Mouse (Mus musculus) gastrocnemius, adult 18-20 months (tissue): ENCODE data around the gene Olfr308. TPM values are rescaled to one million over a fixed set of nuclear protein-coding genes. Genes with fewer than 3 reads are reported as not detected.
"Not testable (repeated sequence)": the region's sequence is repeated elsewhere in the genome, so short reads cannot be mapped to it uniquely, and the experiment has no call there.

ENCODE experiments used
- DNase-seq: peaks from one replicate; pipeline ENCODE4 v3.0.0; 2021; ENCODE audit warnings: low spot score
- long read RNA-seq, 2 experiments: library from polyadenylated mRNA; stranded (forward); transcript quantifications; one replicate each; pipeline ENCODE4 v2.0.0; 2021
- microRNA-seq: library from miRNA; unstranded; fragments of <30 nt; microRNA quantifications from one replicate; pipeline ENCODE4 v1.2.0, GENCODE M21; 2021
- total RNA-seq, 2 experiments: library from RNA; stranded (reverse); gene quantifications; 2 replicates each; pipeline ENCODE4 v1.2.3; 2021

Olfr308 gene
- total RNA-seq, result not detected
- long read RNA-seq, experiment 1, result 0 reads
- long read RNA-seq, experiment 2, result 0 reads

- DNase-seq, result no peak
Observed at GRCm38 (mm10) chr7:86325530-86325929, at the start of gene Olfr308. TSS of gene Olfr308 (minus strand) at chr7:86325630.

DNA sequence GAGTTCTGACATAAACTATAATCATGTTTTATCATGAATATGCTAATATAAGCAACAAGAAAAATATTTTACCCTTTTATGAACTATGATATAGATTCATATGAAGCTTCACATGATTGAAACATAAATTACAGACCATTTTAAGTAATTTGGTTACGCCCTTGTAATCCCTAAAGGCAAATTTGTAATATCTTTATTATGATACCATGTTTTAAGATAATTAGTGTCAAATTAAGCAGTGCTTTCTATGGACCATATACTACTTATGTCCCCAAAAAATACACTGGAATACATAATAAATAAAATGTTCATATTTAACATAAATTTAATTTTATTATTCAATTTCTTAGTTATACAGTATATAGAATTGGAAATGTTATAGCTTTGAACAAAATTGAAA is 41.4 kb upstream of the Olfr308 start, which contains the start of gene Olfr305:
TSS of gene Olfr305 (minus strand) at position 101 of the 400 bp plus-strand sequence.
- DNase-seq, result no peak

GRCm38 (mm10) chr7:86346296-86346695 is 20.9 kb upstream of the Olfr308 start:
- not testable (repeated sequence) for DNase-seq

DNA sequence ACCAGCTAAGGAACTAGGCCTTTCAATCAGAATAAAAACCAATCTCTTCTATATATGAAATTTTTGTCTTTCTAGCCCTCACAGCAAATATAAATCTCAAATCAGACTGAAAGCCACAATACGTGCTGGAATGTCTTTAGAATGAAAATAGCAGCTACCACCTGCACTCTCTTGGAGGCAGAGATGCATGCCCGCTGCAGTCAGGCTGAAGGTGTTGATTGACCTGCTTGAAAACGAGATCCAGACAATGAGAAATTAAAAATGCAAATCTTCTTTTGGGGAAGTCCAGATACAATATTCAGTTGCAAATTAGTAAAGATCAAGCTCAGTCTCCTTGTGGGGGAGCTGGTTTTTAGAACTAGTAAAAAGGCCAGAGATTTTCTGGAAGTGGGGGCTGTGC is 18.8 kb upstream of the Olfr308 start:
- no peak for DNase-seq

GRCm38 (mm10) chr7:86342881-86343565 is 17.6 kb upstream of the Olfr308 start:
- no peak for DNase-seq

DNA sequence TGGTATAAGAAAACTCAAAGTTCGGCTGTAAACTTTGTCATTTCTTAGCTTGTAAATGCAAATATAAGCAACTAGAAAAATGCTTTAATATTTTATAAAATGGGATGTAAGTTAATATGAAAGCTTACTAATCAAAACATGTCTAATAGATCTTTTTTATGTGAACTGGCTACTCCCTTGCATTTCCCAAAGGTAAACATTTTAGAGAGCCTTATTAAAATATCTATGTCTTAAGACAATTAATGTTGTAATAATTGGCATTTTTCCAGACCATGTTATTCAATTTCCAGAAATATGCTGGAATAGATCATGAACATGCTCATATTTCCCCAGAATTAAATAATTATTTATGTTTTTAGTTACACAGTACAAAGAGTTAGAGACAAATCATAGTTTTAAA is 12.1 kb upstream of the Olfr308 start, which contains the start of gene Olfr307:
TSS of gene Olfr307 (minus strand) at position 101 of the 400 bp plus-strand sequence.
- DNase-seq, result no peak

DNA sequence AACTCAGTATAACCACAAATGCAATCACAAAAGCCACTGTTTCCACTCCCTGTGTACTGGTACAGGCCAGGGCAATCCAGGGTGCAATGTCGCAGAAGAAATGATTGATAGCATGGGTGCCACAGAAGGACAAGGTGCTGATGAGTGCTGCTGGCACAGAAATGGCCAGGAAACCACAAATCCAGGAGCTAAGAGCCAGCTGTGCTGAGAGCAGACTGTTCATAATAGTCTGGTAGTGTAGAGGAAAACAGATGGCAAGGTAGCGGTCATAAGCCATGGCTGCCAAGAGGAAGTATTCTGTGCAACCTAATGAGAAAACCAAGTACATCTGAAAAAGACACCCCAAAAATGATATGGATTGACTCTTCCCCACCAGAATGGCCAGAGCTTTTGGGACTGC is 4.1 kb downstream of the Olfr308 start:
- DNase-seq, result no peak

- DNase-seq, result no peak
Observed at GRCm38 (mm10) chr7:86313608-86314007, 11.8 kb downstream of the Olfr308 start, which contains the start of gene Olfr309. TSS of gene Olfr309 (minus strand) at chr7:86313708.

DNA sequence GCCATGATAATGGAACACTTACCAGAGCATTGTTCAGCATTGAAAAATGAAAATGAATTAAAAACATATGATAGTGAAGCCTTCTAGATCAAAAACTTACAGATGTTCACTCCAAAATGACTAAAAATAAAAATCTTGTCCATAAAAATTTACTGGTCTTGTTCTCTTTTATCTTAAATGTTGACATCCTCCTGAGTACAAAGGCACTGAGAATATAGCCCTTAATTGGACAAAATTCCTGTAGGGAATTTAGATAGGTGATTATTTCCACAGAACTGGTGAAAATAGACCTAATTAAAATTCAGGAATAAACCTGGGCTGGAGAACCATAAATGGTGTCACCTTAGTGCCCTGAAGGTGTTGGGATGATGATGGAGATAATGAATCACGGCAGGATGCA is 48.4 kb downstream of the Olfr308 start, which contains the start of gene Olfr310:
TSS of gene Olfr310 (minus strand) at position 101 of the 400 bp plus-strand sequence.
- no peak for DNase-seq

Small RNA genes lying within 50 kb of the gene (microRNA-seq; reads per million reads assigned to microRNA genes)
- gene Gm23192, result not detected

Other genes starting within 250 kb of the Olfr308 start
- gene Vmn2r75, start 153.9 kb downstream of the Olfr308 start, total RNA-seq, result not detected
- not detected for gene Vmn2r76, start 79.3 kb downstream of the Olfr308 start, total RNA-seq
- gene Olfr310, start 48.5 kb downstream of the Olfr308 start, total RNA-seq, result not detected
- not detected for gene Olfr309, start 11.9 kb downstream of the Olfr308 start, total RNA-seq
- not detected for gene Olfr307, start 12.0 kb upstream of the Olfr308 start, total RNA-seq
- gene Olfr305, start 41.3 kb upstream of the Olfr308 start, total RNA-seq, result not detected
- not detected for gene Olfr304, start 61.0 kb upstream of the Olfr308 start, total RNA-seq
- not detected for gene Olfr303, start 72.2 kb upstream of the Olfr308 start, total RNA-seq
- not detected for gene Olfr301, start 78.2 kb upstream of the Olfr308 start, total RNA-seq
- gene Olfr299, start 134.3 kb upstream of the Olfr308 start, total RNA-seq, result not detected
- gene Olfr298, start 166.9 kb upstream of the Olfr308 start, total RNA-seq, result not detected
- gene Olfr297, start 194.3 kb upstream of the Olfr308 start, total RNA-seq, result not detected